Mouse (Mus musculus): ENCODE measurements around the gene Kremen2. TPM values are rescaled to one million over a fixed set of nuclear protein-coding genes. Genes with fewer than 3 reads are reported as not detected.

Gene Kremen2
- polyA plus RNA-seq, 1 experiment from 2014 or later, result 0.45 TPM

DNA sequence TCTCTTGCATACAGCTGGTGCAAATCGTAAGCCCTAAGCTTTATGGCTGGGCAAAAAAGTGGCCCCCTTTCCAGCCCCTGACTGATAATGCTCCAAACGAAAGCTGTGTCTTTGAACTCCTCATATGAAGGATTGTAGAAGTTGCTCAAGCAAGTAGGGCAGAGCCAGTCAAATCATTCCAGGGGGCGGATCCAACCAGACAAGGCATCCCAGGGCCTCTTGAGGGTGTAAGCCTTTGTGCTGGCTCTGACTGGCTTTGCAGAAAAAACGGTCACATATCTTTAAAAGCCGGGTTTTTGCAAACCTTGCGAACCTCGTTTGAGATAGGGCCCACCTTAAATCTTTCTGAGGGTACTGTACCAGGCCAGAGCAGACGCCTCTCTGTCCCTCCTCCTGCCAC is 1.6 kb downstream of the Kremen2 start:
- WGBS, result 24% methylated on average over 8 of the region's 8 CpGs
- Histone ChIP-seq H3K9me3 (ENCODE audit: control insufficient read depth, low read depth, low read length) (no peaks in the 10 kb centered on the region), H3K36me3 (ENCODE audit: control insufficient read depth, insufficient read depth, low read length) (no peaks in the 10 kb centered on the region), H3K4me3 (ENCODE audit: low read depth, low read length) (no peak overlapping the region), H3K9ac (replicated peaks; ENCODE audit: low read depth, low read length) (no peak overlapping the region), H3K27me3 (ENCODE audit: control insufficient read depth, insufficient read depth, low read length) (peaks cover 49% of the 10 kb centered on the region), H3K4me1 (ENCODE audit: control insufficient read depth, insufficient read depth, low read length) (peaks cover 23% of the 10 kb centered on the region; the same call in 1 of the 2 replicates), H3K27ac (ENCODE audit: low read length) (no peak overlapping the region), H3K4me2 (replicated peaks; ENCODE audit: low read depth, low read length) (no peak overlapping the region)
- ATAC-seq (ENCODE audit: insufficient number of reproducible peaks, insufficient read depth, low FRiP score, low read depth), result no peak

DNA sequence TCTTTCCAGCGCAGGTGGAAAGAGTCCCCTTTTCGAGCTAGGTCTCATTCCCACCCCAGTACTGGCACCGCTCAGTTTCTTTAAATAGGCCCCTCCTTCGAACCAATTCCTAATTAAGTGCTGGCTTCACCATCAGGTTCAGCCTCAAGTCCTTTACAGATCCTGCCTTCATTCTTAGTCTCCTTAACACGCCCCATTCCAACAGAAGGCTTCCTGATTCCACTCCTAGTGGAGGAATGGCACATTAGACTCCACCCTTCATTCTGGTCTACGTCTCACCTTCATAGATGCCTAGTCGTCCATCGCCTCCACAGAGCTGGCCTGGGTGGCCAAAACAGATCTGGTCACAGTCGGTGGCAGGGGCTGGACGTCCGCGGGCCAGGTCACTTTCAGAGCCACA is 2.7 kb downstream of the Kremen2 start:
- no peak overlapping the region for H3K9ac ChIP-seq (replicated peaks; ENCODE audit: low read depth, low read length)

DNA sequence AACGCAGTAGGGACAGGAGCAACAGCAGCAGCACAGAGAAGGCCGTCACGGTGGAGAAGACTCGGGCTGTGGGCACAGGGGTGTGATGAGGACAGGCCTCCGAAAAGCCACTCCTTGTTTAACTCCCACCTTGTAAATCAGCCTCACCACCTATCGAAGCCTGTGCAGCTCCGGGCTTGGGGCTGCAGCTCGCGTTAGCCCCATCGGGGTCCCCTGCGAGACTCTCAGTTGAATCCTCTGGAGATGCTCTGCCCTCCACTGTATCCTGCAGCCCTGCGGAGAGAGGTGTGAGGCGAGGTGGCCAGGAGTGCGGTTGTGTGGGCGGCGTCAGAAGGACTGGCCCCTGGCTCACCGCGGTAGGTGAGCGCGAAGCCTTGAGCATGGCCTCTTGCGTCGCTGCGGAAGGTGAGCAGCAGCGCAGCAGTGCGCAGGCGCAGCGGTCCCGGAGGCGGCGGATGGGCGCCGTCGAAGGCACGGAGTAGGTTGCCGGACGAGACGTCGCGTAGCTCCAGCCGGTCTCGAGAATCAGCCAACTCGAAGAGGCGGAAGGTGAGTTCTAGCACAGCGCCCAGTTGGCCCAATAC is 3.3 kb downstream of the Kremen2 start:
- Histone ChIP-seq H3K4me3 (ENCODE audit: low read depth, low read length) (peak overlapping the region; percentile 14; the same call in 1 of the 2 replicates), H3K27ac (ENCODE audit: low read length) (no peak overlapping the region), H3K4me2 (replicated peaks; ENCODE audit: low read depth, low read length) (peak overlapping the region; percentile 2; the same call in 1 of the 2 replicates), H3K9me3 (ENCODE audit: control insufficient read depth, low read depth, low read length) (no peaks in the 10 kb centered on the region), H3K27me3 (ENCODE audit: control insufficient read depth, insufficient read depth, low read length) (peaks cover 45% of the 10 kb centered on the region), H3K36me3 (ENCODE audit: control insufficient read depth, insufficient read depth, low read length) (peaks cover 2% of the 10 kb centered on the region; the same call in 1 of the 2 replicates), H3K4me1 (ENCODE audit: control insufficient read depth, insufficient read depth, low read length) (peaks cover 25% of the 10 kb centered on the region; the same call in 1 of the 2 replicates), H3K9ac (replicated peaks; ENCODE audit: low read depth, low read length) (no peak overlapping the region)
- WGBS, result 8% methylated on average over 44 of the region's 44 CpGs
- ATAC-seq (ENCODE audit: insufficient number of reproducible peaks, insufficient read depth, low FRiP score, low read depth), result no peak

More for the DNA sequence above, 2.7 kb downstream of the Kremen2 start:
- Histone ChIP-seq H3K4me3 (ENCODE audit: low read depth, low read length) (no peak overlapping the region), H3K4me2 (replicated peaks; ENCODE audit: low read depth, low read length) (no peak overlapping the region), H3K36me3 (ENCODE audit: control insufficient read depth, insufficient read depth, low read length) (no peaks in the 10 kb centered on the region), H3K4me1 (ENCODE audit: control insufficient read depth, insufficient read depth, low read length) (peaks cover 25% of the 10 kb centered on the region; the same call in 1 of the 2 replicates), H3K27ac (ENCODE audit: low read length) (no peak overlapping the region), H3K9me3 (ENCODE audit: control insufficient read depth, low read depth, low read length) (no peaks in the 10 kb centered on the region), H3K27me3 (ENCODE audit: control insufficient read depth, insufficient read depth, low read length) (peaks cover 49% of the 10 kb centered on the region)
- no peak for ATAC-seq (ENCODE audit: insufficient number of reproducible peaks, insufficient read depth, low FRiP score, low read depth)
- 57% methylated on average over 12 of the region's 12 CpGs for WGBS

DNA sequence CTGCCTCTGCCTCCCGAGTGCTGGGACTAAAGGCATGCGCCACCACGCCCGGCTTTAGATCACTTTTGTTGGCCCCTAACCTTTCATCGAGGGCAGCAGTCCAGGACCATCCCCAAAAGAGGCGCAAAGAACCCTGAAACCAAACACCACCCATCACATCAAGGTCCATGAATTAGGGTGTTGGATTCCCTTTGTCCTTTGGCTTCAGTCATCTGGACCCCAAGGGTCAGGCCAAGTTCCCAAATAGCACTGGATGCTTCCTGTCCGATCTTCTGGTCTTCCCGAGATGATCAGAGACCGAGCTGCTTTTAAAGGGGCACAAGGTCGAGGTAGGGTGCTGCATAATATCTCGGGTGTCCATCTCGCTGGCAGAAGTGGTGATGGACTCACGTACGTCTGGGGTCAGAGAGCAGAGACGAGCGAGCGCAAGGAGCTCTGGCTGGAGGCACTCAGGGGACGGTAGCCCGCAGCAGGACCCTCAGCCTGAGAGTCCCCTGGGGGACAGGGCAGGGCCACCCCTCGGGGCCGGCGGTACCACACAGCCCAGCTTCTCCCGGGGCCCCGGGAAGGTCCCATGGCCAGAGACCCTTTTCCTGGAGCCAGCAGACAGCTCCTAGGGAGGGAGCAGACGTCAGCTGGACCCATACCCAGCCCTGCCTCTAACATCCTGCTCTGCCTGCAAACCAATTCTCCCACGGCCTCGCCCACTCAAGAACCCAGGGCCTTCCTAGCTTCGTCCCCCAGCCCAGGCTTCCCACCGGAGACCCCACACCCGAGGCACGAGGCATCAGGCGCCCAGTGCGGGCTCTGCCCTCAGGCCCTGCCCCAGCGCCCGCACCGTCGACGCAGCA is 4.0 kb downstream of the Kremen2 start:
- peaks cover 25% of the 10 kb centered on the region; the same call in 1 of the 2 replicates for H3K4me1 ChIP-seq (ENCODE audit: control insufficient read depth, insufficient read depth, low read length)

DNA sequence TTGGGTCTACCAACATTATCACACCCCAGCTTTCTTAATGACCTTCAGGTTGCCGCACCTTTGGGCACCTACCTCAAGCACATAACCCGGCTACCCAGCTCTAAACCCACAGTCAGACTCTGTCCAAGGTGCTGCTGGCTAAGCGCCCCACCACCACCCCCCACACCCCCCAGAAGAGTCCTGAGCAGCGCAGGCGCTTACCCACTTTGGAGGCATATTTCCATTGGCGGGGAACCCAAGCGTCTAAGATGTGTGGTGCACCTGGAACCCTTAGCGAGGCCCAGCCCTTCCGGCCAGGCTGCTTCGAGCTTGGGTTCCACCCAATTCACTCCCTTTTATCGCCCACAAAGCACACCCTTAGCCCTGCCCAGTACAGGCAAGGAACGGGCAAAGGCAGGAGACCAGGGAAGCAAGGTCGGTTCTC is 5.0 kb downstream of the Kremen2 start, which contains the start of gene Paqr4:
TSS of gene Paqr4 (minus strand) at position 270 of the 424 bp plus-strand sequence.
- Histone ChIP-seq H3K4me2 (replicated peaks; ENCODE audit: low read depth, low read length) (peak within 1 kb of the TSS; percentile 99), H3K36me3 (ENCODE audit: control insufficient read depth, insufficient read depth, low read length) (peaks cover 9% of the 10 kb centered on the region; the same call in 1 of the 2 replicates), H3K9me3 (ENCODE audit: control insufficient read depth, low read depth, low read length) (no peaks in the 10 kb centered on the region), H3K4me1 (ENCODE audit: control insufficient read depth, insufficient read depth, low read length) (peaks cover 20% of the 10 kb centered on the region; the same call in 1 of the 2 replicates), H3K9ac (replicated peaks; ENCODE audit: low read depth, low read length) (peak within 1 kb of the TSS; percentile 51), H3K27ac (ENCODE audit: low read length) (peak within 1 kb of the TSS; percentile 22; the same call in 1 of the 2 replicates), H3K4me3 (ENCODE audit: low read depth, low read length) (peak within 1 kb of the TSS; percentile 73), H3K27me3 (ENCODE audit: control insufficient read depth, insufficient read depth, low read length) (peaks cover 31% of the 10 kb centered on the region)
- ATAC-seq (ENCODE audit: insufficient number of reproducible peaks, insufficient read depth, low FRiP score, low read depth), result peak; percentile 40
- 5% methylated on average over 13 of the region's 13 CpGs for WGBS

More for the DNA sequence above, 4.0 kb downstream of the Kremen2 start:
- peaks cover 9% of the 10 kb centered on the region; the same call in 1 of the 2 replicates for H3K36me3 ChIP-seq (ENCODE audit: control insufficient read depth, insufficient read depth, low read length)
- H3K9ac ChIP-seq (replicated peaks; ENCODE audit: low read depth, low read length), result no peak overlapping the region
- H3K27ac ChIP-seq (ENCODE audit: low read length), result no peak overlapping the region
- H3K27me3 ChIP-seq (ENCODE audit: control insufficient read depth, insufficient read depth, low read length), result peaks cover 40% of the 10 kb centered on the region
- H3K4me2 ChIP-seq (replicated peaks; ENCODE audit: low read depth, low read length), result peak overlapping the region; percentile 2; the same call in 1 of the 2 replicates
- peak overlapping the region; percentile 14; the same call in 1 of the 2 replicates for H3K4me3 ChIP-seq (ENCODE audit: low read depth, low read length)
- 45% methylated on average over 38 of the region's 38 CpGs for WGBS
- no peak for ATAC-seq (ENCODE audit: insufficient number of reproducible peaks, insufficient read depth, low FRiP score, low read depth)
- H3K9me3 ChIP-seq (ENCODE audit: control insufficient read depth, low read depth, low read length), result no peaks in the 10 kb centered on the region

DNA sequence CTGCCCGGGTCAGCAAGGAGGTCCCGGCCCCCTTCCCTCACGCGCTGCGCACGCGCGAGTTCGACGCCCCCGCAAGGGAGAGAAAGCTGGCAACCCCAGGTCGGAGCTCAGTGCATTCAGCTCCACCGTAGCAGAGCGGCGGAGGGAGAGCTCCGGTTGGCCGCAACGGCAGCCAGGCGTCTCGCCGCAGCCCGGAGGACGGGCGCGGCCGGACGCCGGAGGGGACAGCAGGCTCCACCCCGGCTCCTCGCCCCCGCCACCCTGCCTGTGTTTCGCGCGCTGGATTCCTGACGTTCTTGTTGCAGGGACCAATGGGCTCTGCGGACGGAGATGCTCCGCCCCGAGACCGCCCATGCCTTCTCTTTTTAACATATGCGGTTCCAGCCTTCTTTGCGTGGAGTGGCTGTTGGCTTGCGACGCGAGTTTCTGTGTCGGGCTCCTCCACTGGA is 5.5 kb downstream of the Kremen2 start:
- Histone ChIP-seq H3K27ac (ENCODE audit: low read length) (peak overlapping the region; percentile 22; the same call in 1 of the 2 replicates), H3K9ac (replicated peaks; ENCODE audit: low read depth, low read length) (peak overlapping the region; percentile 51), H3K4me2 (replicated peaks; ENCODE audit: low read depth, low read length) (peak overlapping the region; percentile 99), H3K27me3 (ENCODE audit: control insufficient read depth, insufficient read depth, low read length) (peaks cover 31% of the 10 kb centered on the region), H3K4me1 (ENCODE audit: control insufficient read depth, insufficient read depth, low read length) (peaks cover 17% of the 10 kb centered on the region; the same call in 1 of the 2 replicates), H3K36me3 (ENCODE audit: control insufficient read depth, insufficient read depth, low read length) (peaks cover 9% of the 10 kb centered on the region; the same call in 1 of the 2 replicates), H3K9me3 (ENCODE audit: control insufficient read depth, low read depth, low read length) (no peaks in the 10 kb centered on the region), H3K4me3 (ENCODE audit: low read depth, low read length) (peak overlapping the region; percentile 73)
- ATAC-seq (ENCODE audit: insufficient number of reproducible peaks, insufficient read depth, low FRiP score, low read depth), result peak; percentile 84
- under 1% methylated on average over 46 of the region's 46 CpGs for WGBS

DNA sequence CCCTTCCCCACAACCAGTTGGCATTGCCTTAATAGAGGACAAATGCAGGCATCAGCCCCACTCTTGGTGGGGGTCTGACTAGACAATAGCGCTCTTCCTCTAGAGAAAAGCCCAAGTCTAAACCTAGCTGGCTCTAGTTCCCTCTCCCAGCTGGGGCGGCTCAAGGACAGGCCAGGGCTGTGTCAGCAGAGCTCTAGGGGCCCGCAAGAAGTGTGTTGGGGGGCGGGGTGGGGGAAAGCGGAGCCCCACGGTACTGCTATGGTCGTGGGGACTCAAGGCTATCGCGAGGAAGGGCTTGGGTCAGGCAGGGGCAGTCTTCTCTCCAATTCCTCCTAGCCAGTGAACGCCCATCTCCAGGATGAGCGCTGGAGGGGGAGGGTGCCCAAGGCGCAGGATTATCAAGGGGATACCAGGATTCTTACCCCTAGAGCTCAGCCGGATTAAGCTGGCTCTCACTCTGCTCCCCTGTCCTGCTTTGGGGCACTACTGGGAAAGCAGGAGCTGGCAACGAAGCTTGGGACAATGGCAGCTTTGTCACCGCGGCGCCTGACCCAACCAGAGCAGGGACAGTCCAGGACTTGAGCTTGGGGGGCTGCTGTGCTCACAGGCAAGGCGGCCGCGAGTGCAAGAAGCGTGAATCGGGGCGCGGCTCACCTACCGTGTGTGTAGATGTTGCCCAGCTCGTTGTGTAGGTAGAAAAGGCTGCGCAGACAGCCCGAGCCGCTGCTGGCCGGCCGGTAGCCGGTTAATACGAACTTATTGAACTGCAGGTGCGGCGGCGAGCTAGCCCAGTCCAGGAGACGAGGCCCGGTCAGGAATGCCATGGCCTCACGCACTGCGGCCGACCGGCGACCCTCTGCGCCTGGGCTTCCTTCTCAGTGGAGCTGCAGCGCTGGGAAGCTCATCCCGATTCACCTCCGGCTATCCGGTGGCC is 6.2 kb downstream of the Kremen2 start:
- Histone ChIP-seq H3K27me3 (ENCODE audit: control insufficient read depth, insufficient read depth, low read length) (peaks cover 27% of the 10 kb centered on the region), H3K4me3 (ENCODE audit: low read depth, low read length) (peak overlapping the region; percentile 73), H3K36me3 (ENCODE audit: control insufficient read depth, insufficient read depth, low read length) (peaks cover 9% of the 10 kb centered on the region; the same call in 1 of the 2 replicates), H3K9ac (replicated peaks; ENCODE audit: low read depth, low read length) (peak overlapping the region; percentile 51), H3K27ac (ENCODE audit: low read length) (peak overlapping the region; percentile 22; the same call in 1 of the 2 replicates), H3K4me1 (ENCODE audit: control insufficient read depth, insufficient read depth, low read length) (peaks cover 11% of the 10 kb centered on the region; the same call in 1 of the 2 replicates), H3K9me3 (ENCODE audit: control insufficient read depth, low read depth, low read length) (no peaks in the 10 kb centered on the region), H3K4me2 (replicated peaks; ENCODE audit: low read depth, low read length) (peak overlapping the region; percentile 99)
- 1% methylated on average over 48 of the region's 48 CpGs for WGBS
- peak; percentile 3; the same call in 1 of the 2 replicates for ATAC-seq (ENCODE audit: insufficient number of reproducible peaks, insufficient read depth, low FRiP score, low read depth)

Measured in stomach, embryonic 14.5 days (tissue).